Mouse (Mus musculus) kidney, postnatal 36 days (tissue): Measurements from ENCODE around the gene Trit1.
"Not testable (repeated sequence)": the region's sequence is repeated elsewhere in the genome, so short reads cannot be mapped to it uniquely, and the experiment has no call there.

Experiments used
- DNase-seq, 2 experiments: peaks; one replicate each; pipeline ENCODE4 v3.0.0; 2021 to 2022; ENCODE audit warnings: mixed read lengths in 2 of 2

The Trit1 gene

GRCm38 (mm10) chr4:122998537-122999262, 17.7 kb upstream of the Trit1 start:
- DNase-seq, result no peak

GRCm38 (mm10) chr4:122999263-122999691, 17.1 kb upstream of the Trit1 start:
- no peak for DNase-seq

GRCm38 (mm10) chr4:123000130-123000529, 16.3 kb upstream of the Trit1 start:
- no peak for DNase-seq

GRCm38 (mm10) chr4:123000617-123001342, 15.6 kb upstream of the Trit1 start:
- no peak for DNase-seq

DNA sequence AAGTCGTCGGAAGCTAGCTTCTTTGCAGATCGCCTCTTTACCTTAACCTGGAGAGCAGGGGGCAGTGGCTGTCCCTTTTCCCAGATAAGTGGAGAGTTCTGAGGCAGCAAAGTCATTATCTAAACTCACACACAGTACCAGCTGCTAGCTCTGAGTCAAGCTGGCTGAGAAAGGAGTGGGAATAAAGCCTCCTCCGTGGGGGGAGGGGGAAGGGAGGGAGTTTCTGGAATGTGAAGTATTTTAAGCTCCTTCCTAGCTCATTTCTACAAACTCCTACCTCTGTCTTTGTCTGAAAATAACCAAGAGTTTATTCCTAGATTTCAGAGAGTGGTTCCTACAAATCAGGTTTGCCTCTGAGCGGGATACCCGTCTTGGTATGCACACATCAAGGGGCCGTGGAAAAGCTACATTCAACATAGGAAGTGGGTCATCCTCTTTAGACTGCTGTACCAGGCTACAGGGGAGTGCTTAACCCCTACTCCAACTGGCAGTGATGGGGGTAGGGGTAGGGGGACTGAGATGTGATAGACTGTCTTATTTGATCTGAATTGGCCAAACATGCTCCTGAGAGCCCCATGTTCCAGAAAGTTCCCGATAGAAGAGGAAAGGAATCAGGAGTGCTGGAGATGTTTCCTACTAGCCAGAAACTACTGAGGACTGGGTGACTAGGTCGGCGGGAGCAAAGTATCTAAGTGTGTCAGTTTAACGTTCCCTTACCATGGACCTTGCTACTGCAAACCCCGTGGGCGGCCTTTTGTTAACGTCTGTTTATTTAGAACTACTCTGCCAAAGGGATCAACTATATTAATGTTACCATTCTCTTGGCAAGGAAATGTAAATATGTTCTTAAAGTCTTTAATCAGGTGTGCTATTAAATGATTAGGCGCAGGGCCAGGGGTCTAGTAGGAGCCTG, 11.1 kb upstream of the Trit1 start:
- no peak for DNase-seq

- DNase-seq, result not testable (repeated sequence)
Observed at GRCm38 (mm10) chr4:123012501-123012900, 3.9 kb upstream of the Trit1 start.

GRCm38 (mm10) chr4:123013346-123013945, 3.0 kb upstream of the Trit1 start:
- DNase-seq, result no peak

DNA sequence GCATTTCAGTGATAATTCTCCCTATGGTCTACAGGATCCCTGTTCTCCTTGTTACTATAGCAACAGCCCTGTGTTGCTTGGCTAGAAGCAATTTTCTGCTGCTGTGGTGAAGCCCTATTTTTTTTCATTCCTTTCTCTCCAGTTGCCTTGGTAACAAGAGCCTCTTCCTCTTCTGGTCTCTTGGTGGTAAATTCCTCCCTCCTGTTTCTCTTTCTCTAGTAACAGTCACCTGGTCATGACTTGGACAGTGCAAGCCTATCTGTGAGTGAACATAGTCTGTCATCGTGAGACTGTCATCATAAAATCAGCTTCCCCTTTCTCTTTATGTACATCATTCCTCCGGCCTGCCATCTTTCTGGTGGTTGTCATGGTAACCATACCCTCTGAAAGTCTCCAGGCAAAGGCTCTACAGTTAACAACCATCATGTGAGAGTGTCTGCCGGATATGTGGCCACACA, 2.4 kb upstream of the Trit1 start:
- no peak for DNase-seq

DNA sequence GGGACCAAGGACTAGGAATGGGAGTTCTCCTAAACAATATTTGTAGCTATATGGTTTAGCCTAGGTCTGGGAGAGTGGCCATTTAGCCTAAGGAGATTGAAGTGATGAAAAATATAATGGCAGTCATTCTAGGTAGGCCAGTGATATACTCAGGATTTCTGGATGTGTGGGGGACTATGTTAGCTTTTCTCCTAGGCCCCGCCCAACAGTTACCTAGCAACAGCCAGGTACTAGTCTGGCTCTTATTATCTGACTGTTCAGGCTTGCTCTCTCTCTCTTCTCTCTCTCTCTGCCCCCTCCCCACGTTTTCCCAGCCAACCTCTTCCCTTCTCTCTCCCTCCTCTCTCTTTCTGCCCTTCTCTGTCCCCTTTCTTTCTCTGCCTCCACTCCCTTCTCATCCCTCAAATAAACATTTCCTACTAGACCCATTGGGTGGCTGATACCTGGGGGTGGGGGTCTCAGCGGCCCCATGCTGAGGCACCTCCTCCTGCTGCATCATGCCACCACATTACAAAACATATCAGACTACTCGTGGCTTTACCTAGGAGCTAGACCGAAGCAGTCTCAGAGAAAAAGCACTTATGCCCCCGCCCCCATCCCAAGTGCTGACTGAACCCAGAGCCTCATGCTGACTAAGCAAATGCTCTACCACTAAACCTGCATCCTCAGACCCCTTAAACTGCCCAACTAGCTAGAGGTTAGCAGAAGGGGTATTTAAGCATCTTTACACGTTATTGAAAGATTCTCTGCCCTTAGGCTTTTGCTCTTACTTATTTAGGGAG, 1.7 kb upstream of the Trit1 start:
- no peak for DNase-seq

GRCm38 (mm10) chr4:123021591-123021990, 5.2 kb downstream of the Trit1 start:
- peak in 1 of 2 experiments; percentile 56 for DNase-seq

- DNase-seq, result no peak
Observed at GRCm38 (mm10) chr4:123022896-123023295, 6.5 kb downstream of the Trit1 start.

DNA sequence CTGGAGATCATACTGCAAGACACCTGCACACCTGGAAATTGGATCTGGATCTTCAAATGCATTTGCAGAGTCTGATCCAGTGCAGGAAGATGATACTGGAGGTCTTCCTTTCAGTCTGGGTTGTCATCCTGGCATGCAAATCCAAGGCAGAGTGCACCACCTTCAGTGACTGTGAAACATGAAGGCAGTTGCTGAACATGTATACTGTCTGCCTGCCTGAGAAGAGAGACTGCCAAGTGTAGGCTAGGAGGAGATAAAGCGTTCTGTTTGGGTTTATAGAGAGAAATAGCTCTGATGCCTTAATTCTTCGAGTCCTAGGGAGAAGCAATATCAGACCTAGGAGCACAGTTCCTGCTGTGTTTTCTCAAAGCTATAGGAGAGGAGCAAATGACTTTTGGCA, 9.0 kb downstream of the Trit1 start:
- no peak for DNase-seq

DNA sequence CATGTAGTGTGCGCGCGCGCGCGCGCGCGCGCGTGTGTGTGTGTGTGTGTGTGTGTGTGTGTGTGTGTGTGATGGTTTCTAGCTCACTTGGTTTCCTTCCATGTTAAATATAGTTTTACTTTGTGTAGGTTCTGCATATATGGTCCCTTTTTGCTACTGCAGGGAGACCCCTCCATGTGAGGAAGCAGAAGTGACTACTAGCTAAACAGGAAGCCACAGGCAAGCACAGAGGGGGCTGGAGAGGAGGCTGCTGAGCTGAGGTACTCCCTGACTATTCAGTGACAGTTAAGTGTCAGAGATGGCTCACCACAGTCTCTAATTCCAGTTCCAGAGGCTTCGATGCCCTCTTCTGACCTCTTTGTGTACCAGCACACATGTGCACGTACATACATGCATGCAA, 9.8 kb downstream of the Trit1 start:
- no peak for DNase-seq

DNA sequence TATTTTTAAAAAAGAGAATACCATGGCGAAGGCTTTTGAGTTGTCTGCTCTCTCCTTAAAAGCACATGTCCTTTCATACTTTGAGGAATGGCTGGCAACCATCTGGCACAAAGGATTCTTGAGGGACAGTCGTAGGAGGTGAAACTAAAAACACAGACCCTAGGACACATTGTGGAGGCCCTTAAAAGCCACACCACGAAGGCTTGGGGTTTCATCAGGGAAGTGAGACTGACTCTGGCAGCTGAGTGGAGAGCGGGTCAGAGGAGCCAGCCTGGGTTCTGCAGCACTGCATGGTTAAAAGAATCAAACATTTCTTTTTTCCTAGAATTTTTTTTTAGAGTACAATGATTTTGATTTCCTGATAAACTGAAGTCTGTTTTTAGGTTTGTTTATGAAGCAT, 10.2 kb downstream of the Trit1 start:
- DNase-seq, result peak in 1 of 2 experiments; percentile 19

DNA sequence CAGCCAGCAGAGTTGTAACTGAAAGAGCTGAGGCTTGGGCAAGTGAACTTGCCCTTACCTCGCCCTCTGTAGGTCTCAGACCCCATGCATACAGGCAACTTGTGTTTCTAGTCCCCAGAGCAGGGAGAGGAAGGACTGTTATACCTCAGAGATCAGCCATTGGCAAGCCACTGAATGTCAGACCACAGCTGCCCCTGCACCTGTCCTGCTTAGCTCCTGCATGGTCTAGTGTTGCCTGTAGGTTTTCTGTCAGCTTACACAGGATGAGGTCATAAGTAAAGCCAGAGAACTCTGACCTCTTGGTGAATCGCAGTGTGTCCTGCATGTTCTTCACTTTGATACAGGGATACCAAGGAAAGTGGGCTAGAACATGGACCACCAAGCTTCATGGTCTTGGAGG, 18.4 kb downstream of the Trit1 start:
- no peak for DNase-seq

DNA sequence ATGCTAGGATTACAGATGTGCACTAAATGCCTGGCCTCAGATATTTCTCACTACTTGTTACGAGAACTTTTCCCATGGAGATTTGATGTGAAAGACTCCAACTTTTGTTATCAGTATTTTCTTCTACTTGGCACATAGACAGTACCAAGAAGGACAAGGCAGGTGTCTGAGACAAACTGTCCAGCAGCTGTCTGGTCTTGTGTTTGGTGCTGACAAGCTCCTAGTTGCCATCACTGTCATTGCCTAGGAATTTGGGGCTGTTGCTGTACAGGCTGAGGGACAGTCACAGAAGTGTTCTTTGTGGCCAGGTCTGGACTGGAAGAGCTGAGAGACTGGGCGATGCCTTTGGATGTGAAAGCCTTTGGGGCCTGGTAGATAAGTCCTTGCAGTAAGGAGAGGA, 19.2 kb downstream of the Trit1 start:
- DNase-seq, result no peak

GRCm38 (mm10) chr4:123036710-123037109, 20.3 kb downstream of the Trit1 start:
- DNase-seq, result no peak

- no peak for DNase-seq
Observed at GRCm38 (mm10) chr4:123041131-123041530, 24.7 kb downstream of the Trit1 start.

DNA sequence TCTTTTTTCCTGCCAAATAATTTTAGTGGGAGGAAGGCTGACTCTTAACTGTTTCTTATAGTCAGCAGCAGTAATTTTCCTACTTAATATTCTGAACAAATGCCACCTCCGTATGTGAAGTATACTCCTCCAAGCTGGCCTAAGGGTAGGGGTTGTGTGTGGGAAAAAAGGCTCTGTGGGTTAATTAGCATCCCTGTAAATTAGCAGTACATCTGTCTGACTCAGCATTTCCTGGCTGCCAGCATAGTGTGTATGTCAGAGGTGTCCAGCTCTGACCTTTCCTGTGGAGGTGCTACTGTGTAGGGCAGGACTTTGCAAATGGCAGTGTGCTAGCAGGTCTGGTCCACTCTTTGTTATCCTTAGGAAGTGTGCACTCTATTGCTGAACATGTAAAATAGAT, 27.5 kb downstream of the Trit1 start:
- DNase-seq, result no peak

DNA sequence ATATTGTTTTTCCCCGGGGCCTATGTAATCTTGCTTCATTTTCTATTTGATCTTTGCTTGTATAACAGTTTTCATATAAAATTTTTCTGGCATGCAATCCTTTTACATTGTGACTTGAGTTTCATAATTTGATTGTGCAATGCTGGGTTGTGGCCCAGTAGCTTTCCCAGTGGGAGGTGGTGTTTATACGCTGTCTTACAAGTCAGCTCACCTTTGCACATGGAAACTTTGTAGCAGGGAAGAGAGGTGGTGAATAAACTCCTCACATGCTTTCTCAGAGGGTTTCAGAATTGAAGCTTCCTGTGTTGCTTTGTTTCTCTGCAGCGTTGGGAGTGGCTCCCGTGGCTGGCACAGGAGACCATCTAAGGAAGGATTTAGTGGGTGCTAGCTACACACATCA, 28.4 kb downstream of the Trit1 start:
- DNase-seq, result no peak

GRCm38 (mm10) chr4:123046300-123046699, 29.9 kb downstream of the Trit1 start:
- DNase-seq, result peak; percentile 43 to 48

DNA sequence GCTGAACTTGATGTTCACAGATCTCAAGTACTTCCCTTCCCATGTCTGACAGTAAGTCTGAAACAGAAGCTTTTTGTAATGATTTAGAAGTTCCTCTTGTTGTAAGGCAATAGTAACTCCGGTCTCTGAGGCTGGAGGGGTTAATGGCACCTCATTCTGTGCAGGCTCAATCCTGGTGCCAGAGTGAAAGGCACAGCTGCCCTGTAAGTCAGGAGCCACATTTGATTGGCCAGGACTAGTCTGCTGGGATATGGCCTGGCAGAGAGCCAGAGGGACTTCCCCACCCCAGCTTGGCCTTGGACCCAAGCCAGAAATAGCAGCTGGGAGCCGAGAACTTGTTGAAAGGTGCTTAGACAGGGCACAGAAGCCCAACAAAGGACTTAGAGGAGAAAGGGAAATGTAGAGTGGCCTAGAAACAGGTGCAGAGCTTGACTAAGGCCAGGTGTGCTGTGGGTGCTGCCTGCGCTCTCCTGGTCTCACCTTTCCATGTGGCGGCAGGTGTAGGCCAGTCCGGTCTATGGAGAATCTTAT, 34.3 kb downstream of the Trit1 start:
- peak; percentile 91 to 92 for DNase-seq
